Mouse (Mus musculus) adrenal gland, postnatal 0 days (tissue): ENCODE measurements around the gene Gbp6. TPM values are rescaled to one million over a fixed set of nuclear protein-coding genes. Genes with fewer than 3 reads are reported as not detected.

Source experiments
- polyA plus RNA-seq: library from polyadenylated mRNA; unstranded; fragments of >200 nt; fragmentation: Nextera tagmentation; extraction: Ambion mirVana; gene quantifications from 2 replicates; pipeline ENCODE4 v1.2.1, GENCODE M21; 2015

The Gbp6 gene
- polyA plus RNA-seq, result 5.9 and 9.0 TPM in 2 replicates

GRCm38 (mm10) chr5:105293226-105294165 lies at the start of gene Gbp6, which contains the start of gene Gm43302:
Gbp6 (minus strand) TSS chr5:105293698.
Gm43302 (minus strand) TSS chr5:105293695.

GRCm38 (mm10) chr5:105239483-105240047 lies 53.9 kb downstream of the Gbp6 start, which contains the start of gene Gbp10:
Gbp10 (minus strand) TSS chr5:105239533.

Other genes with a start within 250 kb of the Gbp6 start
- gene Gbp9, start 154.2 kb downstream of the Gbp6 start, polyA plus RNA-seq, result 3.5 and 4.6 TPM in 2 replicates
- 0.99 and 1.6 TPM in 2 replicates for gene Gbp8, start 154.2 kb downstream of the Gbp6 start, polyA plus RNA-seq
- gene Gbp4, start 154.1 kb downstream of the Gbp6 start, polyA plus RNA-seq, result 1.0 and 1.2 TPM in 2 replicates
- 0.41 TPM in 1 of 2 replicates, not detected in the other for gene Gbp10, start 54.2 kb downstream of the Gbp6 start, polyA plus RNA-seq
- gene Gm43302, start within 50 bp of the Gbp6 start, polyA plus RNA-seq, result 0.06 TPM in 1 of 2 replicates, not detected in the other
- 15.0 and 22.1 TPM in 2 replicates for gene Lrrc8b, start 122.1 kb upstream of the Gbp6 start, polyA plus RNA-seq
- gene Lrrc8c, start 225.7 kb upstream of the Gbp6 start, polyA plus RNA-seq, result 15.0 and 26.4 TPM in 2 replicates